Mouse (Mus musculus): ENCODE data around the gene Lig1. TPM values are rescaled to one million over a fixed set of nuclear protein-coding genes. Genes with fewer than 3 reads are reported as not detected.
"Not testable (repeated sequence)": the region's sequence is repeated elsewhere in the genome, so short reads cannot be mapped to it uniquely, and the experiment has no call there.

Lig1 gene
- 1 to 10 TPM; 4.9 to 7.0 TPM for total RNA-seq (2021)
- long read RNA-seq, experiment 1, transcript Lig1-209 (28 exons, 3,054 nt), result major isoform, 6 of 19 reads
- long read RNA-seq, experiment 1, partial matches to known transcripts, result 4 of 19 reads
- long read RNA-seq, experiment 1, other reads (novel, unspliced or antisense), result 8 of 19 reads
- long read RNA-seq, experiment 2, partial matches to known transcripts, result 3 of 7 reads
- long read RNA-seq, experiment 2, other reads (novel, unspliced or antisense), result 4 of 7 reads

- DNase-seq, result no peak
- intact Hi-C loops (cut with DNase I), result loop anchor here (5.0 kb wide), 1 partner anchor 225 kb away; the partner anchor contains the start of gene Mzf1
Observed at GRCm38 (mm10) chr7:13277081-13277480, at the start of gene Lig1. Gene Lig1 (plus strand): TSS chr7:13277283.

- intact Hi-C loops (cut with DNase I), result no loop called here
Observed at GRCm38 (mm10) chr7:13260746-13261700, 16.1 kb upstream of the Lig1 start.

GRCm38 (mm10) chr7:13263851-13264250 is 13.2 kb upstream of the Lig1 start:
- intact Hi-C loops (cut with DNase I), result no loop called here
- no peak for DNase-seq

More at GRCm38 (mm10) chr7:13260746-13261700, 16.1 kb upstream of the Lig1 start:
- DNase-seq, result no peak

DNA sequence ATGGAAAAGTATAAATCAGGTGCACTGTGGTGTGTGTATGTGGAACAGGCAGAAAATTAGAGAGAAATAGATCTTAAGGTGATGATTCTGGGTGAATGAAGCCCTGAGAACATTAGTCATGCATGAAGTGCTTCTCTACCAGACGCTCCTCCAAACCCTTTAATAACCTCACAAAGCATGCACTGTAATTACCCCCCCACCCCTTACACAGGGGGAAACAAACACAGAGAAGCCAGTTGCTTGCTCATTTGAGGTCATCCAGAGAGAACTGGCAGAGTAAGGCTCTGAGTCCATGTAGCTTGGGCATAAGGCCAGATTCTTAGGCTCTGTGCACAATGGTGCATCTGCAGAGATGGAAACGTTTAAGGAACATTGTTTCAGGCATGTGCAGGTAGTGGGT is 12.7 kb upstream of the Lig1 start:
- DNase-seq, result no peak
- intact Hi-C loops (cut with DNase I), result no loop called here

GRCm38 (mm10) chr7:13268749-13269260 is 8.3 kb upstream of the Lig1 start:
- intact Hi-C loops (cut with DNase I), result no loop called here
- DNase-seq, result no peak

- no peak for DNase-seq
- intact Hi-C loops (cut with DNase I), result no loop called here
Observed at GRCm38 (mm10) chr7:13269394-13269793, 7.7 kb upstream of the Lig1 start.

- DNase-seq, result no peak
- intact Hi-C loops (cut with DNase I), result no loop called here
Observed at GRCm38 (mm10) chr7:13271704-13272103, 5.4 kb upstream of the Lig1 start.

DNA sequence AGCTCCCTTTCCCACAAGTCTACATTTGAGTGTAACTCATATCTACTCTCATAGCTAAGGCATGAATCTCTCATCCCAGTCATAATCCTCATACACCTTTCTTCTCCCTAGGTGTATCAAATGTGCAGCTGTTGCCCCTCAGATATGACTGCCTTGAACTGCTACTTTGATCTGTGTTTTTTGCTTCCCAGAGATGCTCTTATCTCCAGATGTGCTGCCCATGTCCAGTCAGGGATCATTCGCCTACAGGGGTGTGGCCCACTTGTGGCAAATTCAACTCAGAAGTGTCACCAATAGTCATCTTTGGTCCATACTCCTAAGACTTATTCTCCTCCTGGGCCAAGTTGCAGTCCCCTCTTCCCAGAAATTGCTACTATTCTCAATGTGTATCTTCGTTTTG is 750 bp downstream of the Lig1 start:
- DNase-seq, result no peak
- intact Hi-C loops (cut with DNase I), result loop anchor here (5.0 kb wide), 1 partner anchor 226 kb away; the partner anchor contains the start of gene Mzf1

GRCm38 (mm10) chr7:13278308-13278891 is 1.3 kb downstream of the Lig1 start, which contains the start of gene Zswim9:
Gene Zswim9 (minus strand): TSS chr7:13278721.
- intact Hi-C loops (cut with DNase I), result loop anchor here (5.0 kb wide), 1 partner anchor 226 kb away; the partner anchor contains the start of gene Mzf1
- peak; percentile 88 to 94 for DNase-seq

DNA sequence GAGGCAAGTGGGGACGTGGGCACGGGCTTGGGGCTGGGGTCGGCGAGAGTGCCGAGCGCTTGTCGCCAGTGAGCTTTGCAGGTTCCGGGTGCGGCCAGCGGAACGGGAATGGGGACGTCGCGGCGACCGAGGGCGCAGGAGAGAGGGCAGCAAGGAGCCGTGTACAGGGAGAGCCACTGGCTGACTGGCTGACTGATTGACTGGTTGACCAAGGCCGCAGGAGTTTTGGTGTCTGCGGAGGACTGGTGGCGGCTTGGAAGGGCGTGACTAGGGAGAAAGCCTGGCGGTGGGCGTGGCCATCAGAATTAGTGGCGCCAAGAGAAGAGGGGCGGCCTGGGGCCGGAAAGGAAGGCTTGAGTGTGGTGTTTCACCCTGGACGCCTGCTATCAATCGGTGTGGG is 1.9 kb downstream of the Lig1 start:
- intact Hi-C loops (cut with DNase I), result loop anchor here (5.0 kb wide), 1 partner anchor 227 kb away; the partner anchor contains the start of gene Mzf1

DNA sequence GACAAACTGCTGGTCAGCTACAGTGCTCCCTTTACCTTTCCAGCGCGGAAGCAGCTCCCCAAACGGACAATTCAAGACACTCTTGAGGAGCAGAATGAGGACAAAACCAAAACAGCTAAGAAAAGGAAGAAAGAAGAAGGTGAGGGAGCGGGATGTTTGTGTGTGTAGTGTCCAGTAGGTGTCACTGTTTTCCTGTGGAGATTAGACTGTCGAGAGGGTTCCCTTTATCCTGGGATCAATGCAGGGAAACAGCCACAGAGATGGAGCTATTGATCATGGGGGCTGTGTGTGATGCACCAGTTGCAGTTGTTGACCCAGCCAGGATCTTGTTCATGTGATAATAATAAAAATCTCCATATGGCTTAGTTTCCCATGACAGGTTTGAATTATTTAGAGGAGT is 11.5 kb downstream of the Lig1 start:
- DNase-seq, result no peak
- intact Hi-C loops (cut with DNase I), result loop anchor here (5.0 to 10.0 kb wide), 3 partner anchors 224 to 1029 kb away; no protein-coding TSS in a partner anchor

More for the DNA sequence above, 1.9 kb downstream of the Lig1 start:
- not testable (repeated sequence) for DNase-seq

GRCm38 (mm10) chr7:13290041-13290675 is 13.1 kb downstream of the Lig1 start:
- DNase-seq, result no peak

GRCm38 (mm10) chr7:13291370-13291769 is 14.3 kb downstream of the Lig1 start:
- intact Hi-C loops (cut with DNase I), result no loop called here
- no peak for DNase-seq

More at GRCm38 (mm10) chr7:13290041-13290675, 13.1 kb downstream of the Lig1 start:
- intact Hi-C loops (cut with DNase I), result no loop called here

- intact Hi-C loops (cut with DNase I), result no loop called here
Observed at GRCm38 (mm10) chr7:13293878-13294855, 17.1 kb downstream of the Lig1 start.

GRCm38 (mm10) chr7:13295256-13295655 is 18.2 kb downstream of the Lig1 start:
- DNase-seq, result no peak
- intact Hi-C loops (cut with DNase I), result no loop called here

More at GRCm38 (mm10) chr7:13293878-13294855, 17.1 kb downstream of the Lig1 start:
- peak in 1 of 2 experiments; percentile 15 for DNase-seq

DNA sequence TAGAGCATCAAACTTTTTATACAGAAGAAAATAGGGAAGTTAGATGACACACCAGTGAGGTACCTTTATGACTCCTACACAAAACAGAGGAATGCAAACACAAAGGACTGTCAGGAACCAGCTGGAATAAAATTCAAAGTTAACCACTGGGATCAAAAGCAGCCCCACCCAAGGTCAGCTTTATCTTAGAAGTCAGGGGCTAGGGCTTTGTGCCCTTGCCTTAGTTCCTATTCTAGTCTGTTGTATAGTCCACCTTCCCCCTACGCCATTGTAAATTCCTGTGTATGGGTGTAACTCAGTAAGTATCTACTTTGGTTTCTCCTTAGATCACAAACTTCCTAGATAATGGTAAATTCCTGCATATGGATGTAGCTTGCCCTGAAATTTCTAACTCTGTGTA is 20.6 kb downstream of the Lig1 start:
- no peak for DNase-seq
- intact Hi-C loops (cut with DNase I), result no loop called here

- intact Hi-C loops (cut with DNase I), result no loop called here
Observed at GRCm38 (mm10) chr7:13298821-13299220, 21.7 kb downstream of the Lig1 start.

DNA sequence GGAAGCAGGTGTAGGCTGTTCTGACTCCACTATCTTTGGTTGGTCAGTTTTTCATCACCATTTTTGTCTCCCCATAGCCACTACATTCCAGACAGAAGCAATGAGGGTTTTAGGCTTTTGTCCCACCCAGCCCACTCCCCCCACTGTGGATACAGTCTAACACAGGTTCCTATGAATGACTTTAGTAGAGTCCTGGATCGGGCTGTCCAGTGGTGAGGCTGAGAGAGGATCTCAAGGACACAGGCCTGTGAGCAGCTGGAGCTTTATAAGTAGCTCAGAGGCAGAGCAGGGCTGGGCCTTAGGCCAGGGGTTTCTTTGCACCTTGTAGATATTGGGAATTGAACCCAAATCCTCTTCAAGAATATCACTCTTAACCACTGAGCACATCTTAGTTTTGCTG is 24.6 kb downstream of the Lig1 start:
- intact Hi-C loops (cut with DNase I), result no loop called here

More at GRCm38 (mm10) chr7:13298821-13299220, 21.7 kb downstream of the Lig1 start:
- DNase-seq, result no peak

DNA sequence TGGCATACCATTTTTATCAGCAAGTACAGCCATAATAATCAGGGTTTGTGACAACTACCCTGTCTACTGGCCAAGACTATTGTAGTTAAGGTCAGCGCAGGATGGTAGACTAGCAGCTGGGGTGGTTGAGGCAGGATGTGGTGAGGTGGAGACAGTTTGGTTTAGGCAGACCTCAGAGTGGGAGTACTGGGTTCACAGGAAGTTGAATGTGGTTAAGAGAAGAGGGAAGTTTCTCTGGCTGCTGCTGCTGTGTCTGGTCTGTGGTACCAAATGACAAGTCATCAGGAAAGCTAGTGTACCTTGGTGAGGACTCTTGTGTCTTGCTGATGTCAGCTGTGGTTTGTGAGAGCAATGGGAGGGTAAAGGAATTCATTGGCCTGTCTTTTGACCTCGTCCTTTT is 25.7 kb downstream of the Lig1 start:
- no peak for DNase-seq
- intact Hi-C loops (cut with DNase I), result no loop called here

More for the DNA sequence above, 24.6 kb downstream of the Lig1 start:
- DNase-seq, result no peak

Data from heart, postnatal 14 days (tissue).